Comparison of ENCODE assay signal across 27 mouse cellular contexts in genomic region chr13:18128053-18128452, GRCm38 (mm10).
A peak's percentile ranks its signal among the peaks of the same experiment; 100 is the strongest.
DNase-seq lines count a peak whose midpoint lies in the region; ATAC-seq and TF ChIP-seq lines count a peak whose summit lies in the region.
"Had no signal": no experiment of that assay in that cellular context is flagged by ENCODE, and none has a peak within 500 bp of the region (broad histone marks: within the 10 kb centered on the region; RNA-seq: fewer than 3 reads in every experiment).

No protein-coding gene starts in this region.

- H3K36me3 ChIP-seq in midbrain, embryonic 11.5 days (ENCODE audit: control insufficient read depth, insufficient read depth, low read length) = no peaks in the 10 kb centered on the region
- no peaks in the 10 kb centered on the region for H3K36me3 ChIP-seq in midbrain, embryonic 10.5 days
- H3K36me3 ChIP-seq in midbrain, embryonic 13.5 days = no peaks in the 10 kb centered on the region
- H3K36me3 ChIP-seq in midbrain, embryonic 15.5 days (replicated peaks) = no peaks in the 10 kb centered on the region
- H3K36me3 ChIP-seq: embryonic facial prominence, embryonic 13.5 days; embryonic facial prominence, embryonic 15.5 days; forebrain, embryonic 15.5 days; G1E had no signal

- no peak for TF ChIP-seq CTCF in brain, embryonic 14.5 days (IDR thresholded peaks at IDR 0.05; ENCODE audit: borderline replicate concordance, extremely low read depth, insufficient read depth, insufficient read length)

- WGBS in midbrain, embryonic 11.5 days = 14% methylated on average over 4 of the region's 4 CpGs
- WGBS in midbrain, embryonic 10.5 days = 8% methylated on average over 4 of the region's 4 CpGs
- 7% methylated on average over 4 of the region's 4 CpGs for WGBS in midbrain, embryonic 13.5 days
- WGBS in midbrain, embryonic 15.5 days = 9% methylated on average over 4 of the region's 4 CpGs

- no peak overlapping the region for H3K9ac ChIP-seq in midbrain, embryonic 11.5 days (ENCODE audit: low read length)
- H3K9ac ChIP-seq in midbrain, embryonic 13.5 days (replicated peaks) = no peak overlapping the region
- H3K9ac ChIP-seq in midbrain, embryonic 15.5 days = no peak overlapping the region
- H3K9ac ChIP-seq: embryonic facial prominence, embryonic 13.5 days; embryonic facial prominence, embryonic 15.5 days; forebrain, embryonic 13.5 days; forebrain, embryonic 15.5 days; forebrain, postnatal 0 days had no signal

- no peak overlapping the region for H3K4me2 ChIP-seq in midbrain, embryonic 11.5 days
- H3K4me2 ChIP-seq in midbrain, embryonic 13.5 days (replicated peaks) = no peak overlapping the region
- no peak overlapping the region for H3K4me2 ChIP-seq in midbrain, embryonic 15.5 days
- H3K4me2 ChIP-seq: embryonic facial prominence, embryonic 13.5 days; embryonic facial prominence, embryonic 15.5 days; forebrain, embryonic 13.5 days; forebrain, embryonic 15.5 days had no signal

- DNase-seq in midbrain, embryonic 11.5 days (ENCODE audit: low spot score, missing footprints) = peak; percentile 84
- DNase-seq in midbrain, embryonic 10.5 days (ENCODE audit: low spot score) = no peak
- DNase-seq in brain, embryonic 14.5 days (ENCODE audit: low read depth) = peak; percentile 46
- DNase-seq: adrenal gland, adult 8-10 months; adrenal gland, postnatal 14 days; adrenal gland, postnatal 36 days; B cell, adult 2 months; cerebellum, adult 11 months; cerebellum, adult 18-20 months; cerebellum, adult 8-10 months; cerebellum, adult 9-11 months; cerebellum, postnatal 14 days; cerebellum, postnatal 36 days; embryo, embryonic 11 days; forebrain, postnatal 0 days had no signal

- H3K27me3 ChIP-seq in midbrain, embryonic 11.5 days (ENCODE audit: control insufficient read depth, insufficient read depth, low read length) = no peaks in the 10 kb centered on the region
- H3K27me3 ChIP-seq in midbrain, embryonic 10.5 days (ENCODE audit: low read depth, poor library complexity, severe bottlenecking) = 0 out of 2 replicates have a peak, but pooled peaks cover 4% of the 10 kb centered on the region
- H3K27me3 ChIP-seq in midbrain, embryonic 13.5 days = no peaks in the 10 kb centered on the region; the same call in 1 of the 2 replicates
- H3K27me3 ChIP-seq in midbrain, embryonic 15.5 days (replicated peaks) = no peaks in the 10 kb centered on the region
- H3K27me3 ChIP-seq: CH12.LX; embryonic facial prominence, embryonic 13.5 days; embryonic facial prominence, embryonic 15.5 days; forebrain, embryonic 13.5 days; forebrain, embryonic 15.5 days had no signal

- no peak overlapping the region for H3K4me3 ChIP-seq in midbrain, embryonic 11.5 days (ENCODE audit: low read depth, low read length)
- no peak overlapping the region for H3K4me3 ChIP-seq in midbrain, embryonic 10.5 days
- no peak overlapping the region for H3K4me3 ChIP-seq in midbrain, embryonic 13.5 days (replicated peaks)
- no peak overlapping the region for H3K4me3 ChIP-seq in midbrain, embryonic 15.5 days
- H3K4me3 ChIP-seq: embryonic facial prominence, embryonic 13.5 days; embryonic facial prominence, embryonic 15.5 days; erythroblast, embryonic 14.5 days; forebrain, embryonic 13.5 days; forebrain, embryonic 15.5 days had no signal

- no peak overlapping the region for H3K27ac ChIP-seq in midbrain, embryonic 11.5 days (ENCODE audit: low read depth, low read length)
- H3K27ac ChIP-seq in midbrain, embryonic 10.5 days (replicated peaks) = no peak overlapping the region
- no peak overlapping the region for H3K27ac ChIP-seq in midbrain, embryonic 13.5 days
- no peak overlapping the region for H3K27ac ChIP-seq in midbrain, embryonic 15.5 days
- H3K27ac ChIP-seq: embryonic facial prominence, embryonic 13.5 days; embryonic facial prominence, embryonic 15.5 days; forebrain, embryonic 13.5 days; forebrain, embryonic 15.5 days had no signal

- H3K4me1 ChIP-seq in midbrain, embryonic 11.5 days (ENCODE audit: control insufficient read depth, insufficient read depth, low read length) = peaks cover 26% of the 10 kb centered on the region
- H3K4me1 ChIP-seq in midbrain, embryonic 10.5 days = peaks cover 68% of the 10 kb centered on the region
- H3K4me1 ChIP-seq in midbrain, embryonic 13.5 days (replicated peaks) = peaks cover 47% of the 10 kb centered on the region
- peaks cover 15% of the 10 kb centered on the region for H3K4me1 ChIP-seq in midbrain, embryonic 15.5 days

- H3K9me3 ChIP-seq in midbrain, embryonic 11.5 days (ENCODE audit: control insufficient read depth, low read length) = no peaks in the 10 kb centered on the region
- no peaks in the 10 kb centered on the region for H3K9me3 ChIP-seq in midbrain, embryonic 10.5 days (replicated peaks)
- no peaks in the 10 kb centered on the region for H3K9me3 ChIP-seq in midbrain, embryonic 13.5 days
- H3K9me3 ChIP-seq in midbrain, embryonic 15.5 days = no peaks in the 10 kb centered on the region
- H3K9me3 ChIP-seq: embryonic facial prominence, embryonic 13.5 days; embryonic facial prominence, embryonic 15.5 days; forebrain, embryonic 13.5 days; forebrain, embryonic 15.5 days; G1E had no signal

- ATAC-seq in midbrain, embryonic 11.5 days (ENCODE audit: low FRiP score) = peak; percentile 47; the same call in 1 of the 2 replicates
- 0 out of 2 replicates have a peak, but pooled peaks have one; percentile 41 for ATAC-seq in midbrain, embryonic 13.5 days
- no peak for ATAC-seq in midbrain, embryonic 15.5 days (replicated peaks)
- ATAC-seq: activated CD4-positive, CD25-positive, alpha-beta regulatory T cell, adult 4 months; CD4-positive, CD25-positive, alpha-beta regulatory T cell, adult 4 months; forebrain, embryonic 13.5 days; forebrain, embryonic 15.5 days; forebrain, postnatal 0 days; Patski had no signal

- TF ChIP-seq POLR2A in brain, embryonic 14.5 days (IDR thresholded peaks at IDR 0.05; ENCODE audit: borderline replicate concordance, extremely low read depth, insufficient read depth, insufficient read length, poor library complexity, severe bottlenecking) = no peak
